Mouse (Mus musculus): ENCODE results near the gene Prrt2.
A peak's percentile ranks its signal among the peaks of the same experiment; 100 is the strongest.

The Prrt2 gene

DNA sequence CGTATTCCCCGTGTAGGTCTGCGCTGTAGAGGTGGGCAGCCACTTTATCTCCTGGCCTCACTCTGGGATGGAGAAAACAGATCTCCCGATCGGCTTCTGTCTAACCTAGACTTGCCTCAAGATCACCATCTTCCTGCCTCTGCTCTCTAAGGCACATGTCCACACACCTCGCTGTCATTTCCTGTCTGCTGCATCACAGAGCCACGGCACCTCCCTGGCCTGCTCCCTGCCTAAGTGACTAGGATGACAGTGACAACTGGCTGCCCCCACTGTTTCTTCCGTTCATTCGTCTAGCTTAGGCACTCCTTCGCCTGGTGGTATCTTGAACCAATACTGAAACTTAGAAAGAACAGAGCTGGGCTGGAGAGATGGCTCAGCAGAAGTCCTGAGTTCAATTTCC lies 21.4 kb downstream of the Prrt2 start:
- no peak for DNase-seq (ENCODE audit: low spot score)

DNA sequence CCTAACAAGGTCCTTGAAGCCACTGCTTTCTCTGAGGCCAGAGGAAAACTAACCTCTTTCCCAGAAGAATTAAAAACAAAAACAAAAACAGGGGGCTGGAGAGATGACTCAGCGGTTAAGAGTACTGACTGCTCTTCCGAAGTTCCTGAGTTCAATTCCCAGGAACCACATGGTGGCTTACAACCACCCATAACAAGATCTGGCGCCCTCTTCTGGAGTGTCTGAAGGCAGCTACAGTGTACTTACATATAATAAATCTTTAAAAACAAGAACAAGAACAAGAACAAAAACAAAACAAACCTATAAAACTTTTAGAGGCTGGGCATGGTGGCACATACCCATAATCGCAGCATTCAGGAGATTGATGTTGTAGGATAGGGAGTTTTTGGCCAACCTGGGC lies 24.6 kb downstream of the Prrt2 start:
- no peak for DNase-seq (ENCODE audit: low spot score)

DNA sequence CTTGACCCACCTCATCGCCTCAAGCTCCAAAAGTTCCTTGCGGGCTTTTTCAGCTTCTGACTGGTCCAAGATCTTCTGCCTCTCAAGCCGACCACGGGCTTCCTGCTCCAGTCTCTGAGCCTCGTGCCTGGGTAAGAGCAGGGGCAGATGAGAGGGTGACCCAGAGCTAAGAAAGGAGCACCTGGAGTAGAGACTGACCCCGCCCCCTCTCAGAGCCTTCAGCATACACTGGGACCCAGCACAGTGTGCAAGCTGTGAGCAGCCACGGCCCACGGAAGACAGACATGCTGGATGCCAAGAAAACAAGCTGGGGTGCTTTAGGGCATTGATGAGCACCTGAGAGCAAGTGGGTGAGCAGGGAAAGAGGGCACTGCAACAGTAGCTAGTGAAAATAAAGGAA lies 32.2 kb downstream of the Prrt2 start:
- no peak for DNase-seq (ENCODE audit: low spot score)

DNA sequence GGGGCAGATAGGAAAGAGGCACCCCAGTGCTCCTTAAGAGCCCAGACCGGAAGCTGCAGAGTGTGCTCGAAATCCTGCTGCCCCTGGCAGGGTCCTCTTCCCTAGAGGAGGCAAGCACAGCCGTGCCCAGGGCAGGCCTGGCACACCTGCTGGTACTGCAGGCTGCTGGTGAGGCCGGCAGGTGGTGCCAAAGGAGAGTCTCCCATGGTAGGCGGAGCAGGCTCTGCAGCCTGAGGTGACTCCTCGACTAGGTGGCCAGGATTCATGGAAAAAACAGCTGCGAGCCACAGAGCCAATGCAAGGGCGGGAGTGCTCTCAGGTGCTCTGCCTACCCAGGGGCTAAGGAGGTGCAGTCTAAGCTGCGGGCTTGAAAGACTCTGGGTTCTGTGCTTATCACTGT lies 34.7 kb downstream of the Prrt2 start:
- no peak for DNase-seq (ENCODE audit: low spot score)

DNA sequence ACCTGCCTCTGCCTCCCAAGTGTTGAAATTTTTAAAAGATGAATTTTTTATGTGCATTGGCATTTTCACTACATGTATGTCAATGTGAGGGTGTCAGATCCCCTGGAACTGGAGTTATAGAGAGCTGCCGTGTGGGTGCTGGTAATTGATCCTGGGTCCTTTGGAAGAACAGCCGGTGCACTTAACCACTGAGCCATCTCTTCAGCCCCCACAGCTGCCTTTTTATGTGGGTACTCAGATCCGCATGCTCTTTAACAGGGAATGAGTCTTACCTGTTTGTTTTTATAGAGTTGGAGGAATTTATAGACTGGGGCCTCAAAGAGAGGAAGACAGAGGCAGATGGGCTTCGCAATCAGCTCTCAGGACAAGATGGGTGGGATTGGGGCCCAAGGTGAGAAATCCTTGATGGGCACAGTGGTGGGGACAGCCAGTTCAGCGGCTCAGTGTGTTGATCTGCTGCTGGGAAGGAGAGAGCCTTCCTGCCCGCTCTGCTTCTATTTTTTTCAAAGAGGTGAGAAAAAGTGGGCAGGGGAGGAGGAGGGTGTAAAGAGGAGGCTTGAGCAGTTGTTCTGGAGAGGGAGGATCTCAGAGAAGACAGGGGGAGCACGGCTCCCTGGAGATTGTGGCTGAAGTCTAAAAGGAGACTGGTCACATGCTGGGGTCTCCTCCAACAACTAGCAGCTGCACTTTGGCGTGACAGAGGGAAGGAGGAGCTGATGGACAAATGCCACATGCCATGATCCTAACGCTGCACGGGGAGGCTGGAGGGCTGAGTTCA lies 36.2 kb downstream of the Prrt2 start:
- no peak for DNase-seq (ENCODE audit: low spot score)

DNA sequence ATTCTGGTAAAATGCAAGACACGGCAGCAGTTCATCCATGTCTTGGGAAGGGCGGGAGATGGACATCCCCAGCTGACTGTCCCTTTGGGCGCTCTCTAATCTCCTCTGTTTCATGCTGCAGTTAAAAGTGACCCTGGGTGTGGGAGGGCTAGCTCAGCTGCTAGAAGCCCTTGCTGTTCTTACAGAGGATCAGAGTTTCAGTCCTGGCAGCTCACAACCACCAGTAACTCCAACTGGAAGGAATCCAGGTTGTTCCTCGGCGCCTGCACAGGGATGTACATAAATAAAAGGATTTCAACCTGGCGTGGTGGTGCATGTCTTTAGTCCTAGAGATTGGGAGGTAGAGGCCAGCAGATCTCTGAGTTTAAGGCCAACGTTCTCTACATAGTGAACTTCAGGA lies 37.9 kb downstream of the Prrt2 start:
- DNase-seq (ENCODE audit: low spot score) = no peak

DNA sequence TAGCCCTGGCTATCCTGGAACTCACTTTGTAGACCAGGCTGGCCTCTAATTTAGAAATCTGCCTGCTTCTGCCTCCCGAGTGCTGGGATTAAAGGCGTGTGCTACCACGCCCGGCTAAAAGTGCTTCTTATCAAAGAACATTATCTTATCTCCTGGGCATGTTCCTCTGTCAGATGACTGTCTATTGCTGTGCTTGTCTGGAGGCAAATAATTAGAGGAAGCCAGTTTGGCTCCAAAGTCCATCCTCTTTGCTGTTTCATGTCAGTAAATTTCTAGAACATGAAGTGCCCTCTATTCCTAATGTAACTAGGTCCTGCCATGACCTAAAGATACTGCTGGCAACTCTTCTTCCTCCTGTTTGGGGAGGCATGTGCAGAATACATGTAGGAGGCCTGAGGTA lies 39.0 kb downstream of the Prrt2 start:
- DNase-seq (ENCODE audit: low spot score) = no peak

DNA sequence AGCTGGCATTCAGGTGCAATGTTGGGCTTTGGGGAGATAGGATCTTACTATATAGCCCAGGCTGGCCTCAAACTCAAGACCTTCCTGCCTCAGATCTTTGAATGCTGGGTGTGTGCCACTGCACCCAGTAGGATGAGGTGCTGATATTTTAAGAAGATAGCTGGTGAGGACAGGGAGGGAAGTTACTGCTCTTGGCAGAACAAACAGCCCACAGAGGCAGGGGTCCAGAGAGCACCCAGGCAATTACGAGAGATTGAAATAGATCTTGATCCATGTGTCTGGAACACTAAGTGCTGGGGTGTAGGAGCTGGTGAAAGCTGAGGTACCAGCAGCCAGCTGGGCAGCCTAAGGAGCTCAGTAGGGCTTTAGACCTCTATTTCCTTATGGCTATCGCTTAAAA lies 39.4 kb downstream of the Prrt2 start:
- DNase-seq (ENCODE audit: low spot score) = no peak

DNA sequence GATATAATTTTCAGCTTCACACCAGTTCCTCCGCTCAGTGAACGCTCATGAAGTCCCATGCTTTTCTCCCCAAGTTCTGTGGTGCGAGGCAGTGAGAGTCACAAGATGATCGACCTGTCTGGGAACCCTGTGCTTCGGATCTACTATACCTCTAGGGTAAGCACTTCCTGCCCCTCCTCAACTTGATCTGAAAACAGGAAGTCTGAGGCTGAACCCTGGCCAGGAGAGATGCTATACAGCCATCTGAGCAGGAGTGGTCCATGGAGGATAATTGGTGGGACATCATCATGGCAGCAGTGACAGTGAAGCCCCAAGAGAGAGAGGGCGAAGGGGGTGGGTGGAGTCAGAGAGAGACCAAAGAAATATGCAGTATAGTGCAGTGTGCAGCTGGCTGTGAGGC lies 42.2 kb downstream of the Prrt2 start:
- DNase-seq (ENCODE audit: low spot score) = no peak

DNA sequence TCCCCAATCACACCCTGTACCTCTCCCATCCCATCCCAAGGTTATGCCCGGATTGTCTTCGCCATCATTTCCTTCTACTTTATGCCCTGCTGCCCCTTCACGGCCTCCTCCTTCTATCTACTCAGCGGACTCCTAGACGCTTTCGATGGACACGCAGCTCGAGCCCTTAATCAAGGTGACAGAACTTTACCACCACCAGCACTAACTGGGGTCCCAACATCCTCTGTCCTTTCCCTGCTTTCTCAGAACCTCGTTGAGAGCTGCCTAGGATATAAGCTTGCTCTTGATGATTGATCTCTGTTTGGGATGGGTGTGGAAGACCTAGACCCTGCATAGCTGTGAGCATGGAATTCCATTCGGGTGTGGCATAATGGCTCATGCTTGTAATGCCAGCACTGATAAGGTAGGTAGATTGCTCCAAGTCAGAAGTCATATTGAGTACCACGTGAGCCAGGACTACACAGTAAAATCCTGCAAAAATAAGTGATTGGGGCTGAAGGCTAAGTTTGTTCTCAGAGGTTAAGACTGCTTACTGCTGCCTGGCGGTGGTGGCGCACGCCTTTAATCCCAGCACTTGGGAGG lies 44.0 kb downstream of the Prrt2 start:
- no peak for DNase-seq (ENCODE audit: low spot score)

DNA sequence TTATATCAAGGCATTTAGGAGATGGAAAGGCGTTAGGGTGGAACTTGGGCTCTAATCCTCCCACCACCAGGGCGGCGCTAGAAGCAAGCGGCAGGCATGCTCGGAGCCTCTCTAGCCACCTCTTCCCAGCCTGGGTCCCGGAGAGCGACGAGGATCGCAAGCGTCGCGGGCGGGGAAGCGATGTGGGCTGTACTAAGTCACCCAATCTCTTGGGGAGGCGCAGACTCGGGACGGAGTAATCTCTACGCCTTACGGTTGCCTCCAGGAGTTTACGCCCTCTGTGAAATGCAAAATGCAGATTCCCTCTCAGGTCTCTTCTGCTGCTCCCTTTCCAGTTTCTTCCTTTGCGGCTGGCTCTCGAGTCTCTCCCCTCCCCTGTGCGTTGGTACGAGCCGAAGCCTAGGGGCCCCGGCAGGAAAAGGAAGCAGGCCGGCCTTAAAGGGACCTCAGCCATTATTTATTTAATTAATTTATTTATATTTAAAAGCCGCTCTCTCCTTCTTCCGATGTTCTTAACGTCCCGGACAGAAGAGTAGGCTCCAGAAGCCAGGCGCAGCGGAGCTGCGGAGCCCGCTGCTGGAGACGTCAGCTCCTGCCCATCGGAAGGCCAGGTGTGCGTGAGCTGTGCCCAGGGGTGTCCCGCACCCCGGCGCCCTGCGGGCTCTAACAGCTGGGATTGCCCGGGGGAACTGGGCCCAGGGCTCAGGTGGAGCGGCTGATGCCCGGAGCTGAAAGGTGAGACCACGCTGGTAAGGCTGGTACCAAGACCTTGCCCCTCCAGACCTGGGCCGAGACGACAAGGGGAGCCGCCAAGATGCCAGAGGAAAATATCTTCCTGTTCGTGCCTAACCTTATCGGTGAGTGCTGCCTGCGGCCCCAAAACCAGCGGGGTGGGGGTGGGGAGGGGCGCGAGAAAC lies 44.8 kb downstream of the Prrt2 start, which contains the start of gene Cdiptos:
Gene Cdiptos, minus strand, starts transcription at position 149 of the 917 bp plus-strand sequence.
- peak; percentile 93 for DNase-seq (ENCODE audit: low spot score)

DNA sequence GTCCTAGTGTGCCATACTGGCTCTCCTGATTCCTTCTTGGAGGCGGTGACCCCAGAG lies 45.3 kb downstream of the Prrt2 start, which contains the start of gene Cdipt:
Gene Cdipt, plus strand, starts transcription at position 22 of the 57 bp plus-strand sequence.
- no peak for DNase-seq (ENCODE audit: low spot score)

DNA sequence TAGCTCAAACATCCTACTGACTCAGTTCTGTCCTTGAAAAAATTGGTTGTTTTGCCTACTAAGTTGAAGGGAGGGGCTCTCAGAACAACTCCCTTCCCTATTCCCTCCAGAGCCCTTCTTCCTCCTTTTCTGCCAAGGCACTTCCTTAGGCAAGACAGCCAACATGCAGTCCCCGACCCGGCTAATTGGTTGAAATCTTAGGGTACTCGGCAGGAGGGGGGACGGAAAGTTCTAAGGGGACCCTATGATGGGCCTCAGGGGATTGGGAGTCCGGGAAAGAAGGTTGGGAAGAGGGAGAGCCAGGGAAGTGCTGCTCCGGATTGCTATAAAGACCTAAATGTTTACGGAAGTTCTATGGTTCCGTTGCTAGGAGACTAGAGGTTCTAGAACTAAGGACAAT lies 45.5 kb downstream of the Prrt2 start:
- no peak for DNase-seq (ENCODE audit: low spot score)

Data from left cerebral cortex, adult 11 months (tissue).